Mouse (Mus musculus) megakaryocyte, embryonic 14.5 days (primary cell): ENCODE measurements around the gene Carm1. TPM values are rescaled to one million over a fixed set of nuclear protein-coding genes. Genes with fewer than 3 reads are reported as not detected.
A peak's percentile ranks its signal among the peaks of the same experiment; 100 is the strongest.
"Not testable (repeated sequence)": the region's sequence is repeated elsewhere in the genome, so short reads cannot be mapped to it uniquely, and the experiment has no call there.

Experiments
- H3K27me3 ChIP-seq: replicated peaks from 2 replicates; pipeline ENCODE3; 2012; ENCODE audit warnings: inconsistent platforms
- H3K36me3 ChIP-seq: replicated peaks from 2 replicates; pipeline ENCODE3; 2012; ENCODE audit warnings: low read length, inconsistent platforms, mixed read lengths
- H3K4me1 ChIP-seq: 2 replicates; pipeline ENCODE4 v1.6.1; 2012; ENCODE audit warnings: inconsistent platforms
- H3K4me3 ChIP-seq: replicated peaks from 2 replicates; pipeline ENCODE3; 2012; ENCODE audit warnings: moderate library complexity, mild to moderate bottlenecking, inconsistent platforms
- H3K9me3 ChIP-seq: 2 replicates; pipeline ENCODE4 v1.6.1; 2012; ENCODE audit warnings: inconsistent platforms
- FLI1 ChIP-seq: IDR thresholded peaks from 2 replicates; pipeline ENCODE4 v1.6.1; 2012; ENCODE audit warnings: low read length, inconsistent platforms, mixed read lengths
- GATA1 ChIP-seq: IDR thresholded peaks from 3 replicates; pipeline ENCODE4 v1.6.1; 2012; ENCODE audit warnings: mixed read lengths, low read length, inconsistent platforms, borderline replicate concordance
- polyA plus RNA-seq: library from polyadenylated mRNA; stranded (reverse); fragments of >175 nt; gene quantifications from 2 replicates; pipeline ENCODE4 v1.2.3, GENCODE M21; 2012; ENCODE audit warnings: low replicate concordance; ENCODE audit not compliant: insufficient read depth

The Carm1 gene
- polyA plus RNA-seq, 1 experiment: 105 TPM

GRCm38 (mm10) chr9:21537009-21537408, 9.7 kb upstream of the Carm1 start:
- peaks cover 56% of the 10 kb centered on the region for H3K36me3 ChIP-seq
- peak overlapping the region; percentile 15 for H3K4me3 ChIP-seq
- peaks cover 40% of the 10 kb centered on the region for H3K4me1 ChIP-seq
- no peaks in the 10 kb centered on the region for H3K9me3 ChIP-seq
- TF ChIP-seq FLI1 (no peak), GATA1 (no peak)
- H3K27me3 ChIP-seq: no peaks in the 10 kb centered on the region

DNA sequence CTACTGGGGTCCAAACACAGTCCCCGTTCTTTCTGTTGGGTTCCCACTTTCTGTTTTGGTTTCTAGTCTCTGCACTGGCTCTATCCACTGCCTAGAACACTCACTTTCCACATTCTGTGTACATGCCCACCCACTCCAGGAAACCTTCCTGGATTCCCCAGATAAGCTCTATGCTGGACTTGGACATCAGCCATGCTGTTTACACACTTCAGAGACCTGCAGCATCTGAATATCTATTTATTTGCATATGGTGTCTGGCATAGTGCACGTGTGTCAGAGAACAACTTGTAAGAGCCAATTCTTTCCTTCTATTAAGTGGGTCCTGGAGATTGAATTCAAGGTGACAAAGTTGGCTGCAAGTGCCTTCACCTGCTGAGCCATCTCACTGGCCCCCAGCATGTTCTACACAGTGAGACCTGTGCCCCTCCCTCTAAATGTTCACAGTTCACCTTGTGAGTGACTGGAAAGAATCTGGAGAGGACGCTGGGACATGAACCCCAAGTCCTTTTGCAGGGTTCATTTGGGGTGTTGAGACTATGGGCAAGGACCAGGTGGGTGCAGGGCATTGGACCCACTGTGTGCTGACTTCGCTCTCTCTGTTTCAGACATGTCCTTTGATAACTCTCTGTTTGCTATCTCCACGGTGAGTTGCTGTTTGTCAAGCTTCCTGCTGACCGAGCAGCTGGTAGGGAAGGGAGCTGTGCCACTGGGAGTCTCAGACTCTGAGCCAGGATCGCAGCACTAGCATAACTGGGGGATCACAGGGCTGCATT, 6.5 kb upstream of the Carm1 start:
- H3K9me3 ChIP-seq: no peaks in the 10 kb centered on the region
- TF ChIP-seq FLI1 (no peak), GATA1 (no peak)
- H3K27me3 ChIP-seq: no peaks in the 10 kb centered on the region
- H3K36me3 ChIP-seq: peaks cover 51% of the 10 kb centered on the region
- H3K4me1 ChIP-seq: peaks cover 46% of the 10 kb centered on the region
- no peak overlapping the region for H3K4me3 ChIP-seq

GRCm38 (mm10) chr9:21542001-21542400, 4.7 kb upstream of the Carm1 start:
- H3K9me3 ChIP-seq, H3K27me3 ChIP-seq, H3K4me3 ChIP-seq: not testable (repeated sequence)
- Histone ChIP-seq H3K4me1 (peaks cover 39% of the 10 kb centered on the region), H3K36me3 (peaks cover 41% of the 10 kb centered on the region)

GRCm38 (mm10) chr9:21545351-21545915, 1.3 kb upstream of the Carm1 start:
- no peaks in the 10 kb centered on the region for H3K27me3 ChIP-seq
- H3K36me3 ChIP-seq: peaks cover 25% of the 10 kb centered on the region
- peaks cover 50% of the 10 kb centered on the region for H3K4me1 ChIP-seq
- peak overlapping the region; percentile 98 for H3K4me3 ChIP-seq
- no peaks in the 10 kb centered on the region for H3K9me3 ChIP-seq
- TF ChIP-seq FLI1 (no peak), GATA1 (no peak)

GRCm38 (mm10) chr9:21545916-21546788, 542 bp upstream of the Carm1 start:
- peak overlapping the region; percentile 98 for H3K4me3 ChIP-seq
- TF ChIP-seq FLI1 (no peak), GATA1 (no peak)
- H3K36me3 ChIP-seq: peaks cover 25% of the 10 kb centered on the region
- H3K27me3 ChIP-seq: no peaks in the 10 kb centered on the region
- H3K9me3 ChIP-seq: no peaks in the 10 kb centered on the region
- peaks cover 50% of the 10 kb centered on the region for H3K4me1 ChIP-seq

- Histone ChIP-seq H3K36me3 (peaks cover 26% of the 10 kb centered on the region), H3K4me1 (peaks cover 52% of the 10 kb centered on the region), H3K4me3 (peak overlapping the region; percentile 98), H3K27me3 (no peaks in the 10 kb centered on the region), H3K9me3 (no peaks in the 10 kb centered on the region)
- TF ChIP-seq FLI1 (no peak), GATA1 (no peak)
Observed at GRCm38 (mm10) chr9:21547075-21547941, 614 bp downstream of the Carm1 start.

DNA sequence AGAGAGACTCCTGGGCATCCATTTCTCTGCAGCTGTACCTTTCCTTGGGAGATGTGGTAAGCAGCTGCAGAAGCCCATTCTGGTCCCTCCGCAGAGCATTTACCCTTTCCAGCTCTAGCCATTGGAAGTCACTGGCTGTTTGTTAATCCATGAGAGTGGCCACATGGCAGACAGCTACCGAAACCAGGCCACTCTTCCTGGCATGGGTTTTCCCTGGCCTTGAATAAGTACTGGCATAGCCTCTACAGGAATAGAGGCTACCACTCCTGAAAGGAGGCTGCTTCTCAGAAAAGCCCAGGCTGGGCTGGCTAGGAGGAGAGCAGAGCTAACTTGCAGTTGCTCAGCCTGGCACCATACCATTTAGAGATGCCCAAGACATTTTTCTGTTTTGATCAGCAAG, 4.4 kb downstream of the Carm1 start:
- TF ChIP-seq GATA1: no peak
- no peak for TF ChIP-seq FLI1
- peaks cover 41% of the 10 kb centered on the region for H3K36me3 ChIP-seq

DNA sequence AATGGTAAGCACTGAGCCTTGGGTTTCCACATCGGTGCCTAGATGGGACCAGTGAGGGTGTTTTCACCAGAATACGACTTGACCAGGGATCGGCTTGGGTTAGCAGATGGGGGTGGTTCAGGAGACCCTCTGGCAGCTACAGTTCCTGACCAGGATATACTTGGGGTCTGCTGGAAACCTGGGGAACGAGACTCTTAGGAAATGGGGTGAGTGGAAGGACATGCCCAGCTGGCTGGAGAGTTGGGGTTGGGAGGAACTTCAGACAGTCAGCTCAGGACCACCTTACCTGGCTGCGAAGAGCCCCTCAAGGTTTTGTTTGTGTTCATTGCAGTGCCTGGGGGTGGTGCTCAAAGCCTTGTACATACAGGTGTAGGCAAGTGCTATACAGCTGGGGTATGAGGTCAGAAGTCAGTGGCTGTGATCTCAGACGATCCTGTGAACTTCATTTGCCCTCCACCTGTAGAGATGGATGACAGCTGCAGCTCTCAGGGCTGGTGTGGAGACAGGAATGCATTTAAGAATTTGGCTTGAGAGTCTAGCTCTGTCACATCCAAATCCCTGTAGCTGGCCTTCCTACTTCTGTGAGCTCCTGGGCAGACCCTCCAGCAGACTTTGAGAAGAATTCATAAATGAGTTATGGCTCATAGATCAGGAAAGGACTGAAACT, 7.0 kb downstream of the Carm1 start:
- no peaks in the 10 kb centered on the region for H3K9me3 ChIP-seq
- H3K36me3 ChIP-seq: peaks cover 62% of the 10 kb centered on the region
- no peak overlapping the region for H3K4me3 ChIP-seq
- H3K27me3 ChIP-seq: no peaks in the 10 kb centered on the region
- H3K4me1 ChIP-seq: peaks cover 83% of the 10 kb centered on the region
- TF ChIP-seq FLI1 (no peak), GATA1 (no peak)

More for the DNA sequence above, 4.4 kb downstream of the Carm1 start:
- H3K4me1 ChIP-seq: peaks cover 72% of the 10 kb centered on the region
- H3K27me3 ChIP-seq: no peaks in the 10 kb centered on the region
- no peak overlapping the region for H3K4me3 ChIP-seq
- no peaks in the 10 kb centered on the region for H3K9me3 ChIP-seq
